Mouse (Mus musculus) heart, adult 2 months (tissue): ENCODE results near the gene Pitpnm1.

Experiments
- CTCF ChIP-seq: fragments of 200-600 bp; IDR thresholded peaks from 2 replicates; pipeline ENCODE4 v1.8.1; 2022; ENCODE audit warnings: antibody characterized with exemption, mild to moderate bottlenecking, moderate library complexity
- EP300 ChIP-seq: fragments of 200-500 bp; IDR thresholded peaks from 2 replicates; pipeline ENCODE4 v1.6.1; 2011; ENCODE audit warnings: low read depth, low read length, control low read depth; ENCODE audit not compliant: insufficient read depth
- POLR2A ChIP-seq: fragments of 200-500 bp; IDR thresholded peaks from 2 replicates; pipeline ENCODE4 v1.6.1; 2011; ENCODE audit warnings: mild to moderate bottlenecking, low read depth, low read length, control low read depth; ENCODE audit not compliant: insufficient read depth

DNA sequence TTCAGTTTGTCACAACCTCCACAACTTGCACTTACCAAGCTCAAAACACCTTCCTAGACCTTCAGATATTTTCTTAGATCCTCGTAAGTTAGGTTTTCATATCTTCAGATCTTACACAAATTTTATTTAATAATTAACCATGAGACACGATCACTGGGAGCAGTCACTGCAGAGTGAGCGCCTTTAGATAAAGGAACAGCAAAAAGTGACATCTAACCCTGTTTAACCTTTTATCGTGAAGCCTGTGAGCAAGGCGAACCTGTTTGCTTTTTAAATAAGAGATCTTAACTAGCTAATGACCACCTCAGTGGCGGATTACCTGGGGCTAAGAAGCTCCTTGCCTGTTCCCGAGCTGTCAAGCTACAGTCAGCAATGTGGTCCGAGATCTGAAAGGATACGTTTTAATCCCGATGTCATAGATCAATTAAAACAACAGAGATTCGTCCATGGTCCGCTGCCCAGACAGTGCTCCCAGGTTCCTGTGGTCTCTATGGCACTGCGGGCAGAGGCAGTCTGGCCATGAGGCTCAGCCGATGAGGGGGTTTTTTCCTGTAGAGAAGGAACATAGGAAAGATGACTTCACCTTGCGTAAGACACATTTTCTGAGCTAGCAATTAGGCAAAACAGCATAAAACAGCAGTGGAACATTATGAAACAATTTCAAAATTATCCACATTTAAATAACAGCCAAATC, 30.9 kb upstream of the Pitpnm1 start:
- TF ChIP-seq CTCF (no peak), EP300 (no peak), POLR2A (no peak)
